Mouse (Mus musculus) gastrocnemius, postnatal 36 days (tissue): ENCODE data around the gene Olfm2. TPM values are rescaled to one million over a fixed set of nuclear protein-coding genes. Genes with fewer than 3 reads are reported as not detected.
"Not testable (repeated sequence)": the region's sequence is repeated elsewhere in the genome, so short reads cannot be mapped to it uniquely, and the experiment has no call there.

ENCODE experiments used
- DNase-seq, 2 experiments: peaks; one replicate each; pipeline ENCODE4 v3.0.0; 2022
- intact Hi-C: fragments of 180-260 bp; cut with DNase I; formaldehyde crosslinking; loops from one replicate; pipeline ENCODE4 v1.15.1; 2025
- total RNA-seq, 2 experiments: library from RNA; stranded (reverse); gene quantifications; 2 replicates each; pipeline ENCODE4 v1.2.3; 2021

The Olfm2 gene
- total RNA-seq, 2 experiments from 2014 or later, result 0.13 TPM; not detected in 1

GRCm38 (mm10) chr9:20705420-20705819 lies 40.7 kb downstream of the Olfm2 start:
- intact Hi-C loops, result no loop called here
- DNase-seq, result no peak

GRCm38 (mm10) chr9:20703832-20704380 lies 42.2 kb downstream of the Olfm2 start:
- peak; percentile 26 to 59 for DNase-seq
- intact Hi-C loops, result no loop called here

- DNase-seq, result no peak
- intact Hi-C loops, result no loop called here
These were observed 48.7 kb downstream of the Olfm2 start for GRCm38 (mm10) chr9:20697466-20697865.

GRCm38 (mm10) chr9:20696107-20696712 lies 49.9 kb downstream of the Olfm2 start:
- intact Hi-C loops, result no loop called here
- DNase-seq, result no peak

- intact Hi-C loops, result no loop called here
These were observed 51.4 kb downstream of the Olfm2 start for GRCm38 (mm10) chr9:20694721-20695235.

GRCm38 (mm10) chr9:20692863-20693262 lies 53.3 kb downstream of the Olfm2 start:
- intact Hi-C loops, result no loop called here
- no peak for DNase-seq

More at GRCm38 (mm10) chr9:20694721-20695235, 51.4 kb downstream of the Olfm2 start:
- DNase-seq, result no peak

GRCm38 (mm10) chr9:20690449-20690848 lies 55.7 kb downstream of the Olfm2 start:
- DNase-seq, intact Hi-C loops: not testable (repeated sequence)

GRCm38 (mm10) chr9:20689913-20690312 lies 56.2 kb downstream of the Olfm2 start:
- DNase-seq, result no peak
- intact Hi-C loops, result no loop called here

GRCm38 (mm10) chr9:20689403-20689802 lies 56.7 kb downstream of the Olfm2 start:
- DNase-seq, result no peak
- intact Hi-C loops, result no loop called here

- intact Hi-C loops, result no loop called here
- no peak for DNase-seq
These were observed 60.9 kb downstream of the Olfm2 start for GRCm38 (mm10) chr9:20685081-20685861.

- no peak for DNase-seq
- intact Hi-C loops, result no loop called here
These were observed 63.8 kb downstream of the Olfm2 start for GRCm38 (mm10) chr9:20682389-20682722.

GRCm38 (mm10) chr9:20681546-20682388 lies 64.4 kb downstream of the Olfm2 start:
- no peak for DNase-seq
- intact Hi-C loops, result no loop called here

GRCm38 (mm10) chr9:20680378-20680958 lies 65.7 kb downstream of the Olfm2 start:
- intact Hi-C loops, result no loop called here
- no peak for DNase-seq

- DNase-seq, result no peak
- intact Hi-C loops, result no loop called here
These were observed 68.3 kb downstream of the Olfm2 start for GRCm38 (mm10) chr9:20677892-20678291.

- intact Hi-C loops, result no loop called here
- no peak for DNase-seq
These were observed 74.1 kb downstream of the Olfm2 start for GRCm38 (mm10) chr9:20672047-20672446.

GRCm38 (mm10) chr9:20668065-20668464 lies 78.1 kb downstream of the Olfm2 start:
- no peak for DNase-seq
- intact Hi-C loops, result loop anchor here (10.0 kb wide), 1 partner anchor 167 kb away; no protein-coding TSS in a partner anchor

GRCm38 (mm10) chr9:20666510-20667034 lies 79.6 kb downstream of the Olfm2 start:
- DNase-seq, result no peak
- intact Hi-C loops, result loop anchor here (10.0 kb wide), 1 partner anchor 168 kb away; no protein-coding TSS in a partner anchor

- DNase-seq, result no peak
- intact Hi-C loops, result loop anchor here (10.0 kb wide), 1 partner anchor 169 kb away; no protein-coding TSS in a partner anchor
These were observed 80.2 kb downstream of the Olfm2 start for GRCm38 (mm10) chr9:20665925-20666324.

- intact Hi-C loops, result loop anchor here (10.0 kb wide), 1 partner anchor 170 kb away; no protein-coding TSS in a partner anchor
- DNase-seq, result no peak
These were observed 81.0 kb downstream of the Olfm2 start for GRCm38 (mm10) chr9:20664982-20665637.
